Mouse (Mus musculus) cerebellum, adult 2 months (tissue): ENCODE measurements around the gene Thy1.

Experiments used
- CTCF ChIP-seq: fragments of 200-500 bp; IDR thresholded peaks from 2 replicates; pipeline ENCODE4 v1.5.1; 2011; ENCODE audit warnings: low read depth, mild to moderate bottlenecking, control low read depth, low read length, moderate library complexity, borderline replicate concordance; ENCODE audit not compliant: insufficient read depth
- POLR2A ChIP-seq: fragments of 200-500 bp; IDR thresholded peaks from 2 replicates; pipeline ENCODE4 v1.6.1; 2011; ENCODE audit warnings: low read length, control low read depth, borderline replicate concordance; ENCODE audit not compliant: insufficient read depth

- TF ChIP-seq CTCF (no peak), POLR2A (no peak)
Measured at GRCm38 (mm10) chr9:44053936-44054335, 10.8 kb downstream of the Thy1 start.
